Mouse (Mus musculus): ENCODE data around the gene Slc22a14.
A peak's percentile ranks its signal among the peaks of the same experiment; 100 is the strongest.
"Not testable (repeated sequence)": the region's sequence is repeated elsewhere in the genome, so short reads cannot be mapped to it uniquely, and the experiment has no call there.

The Slc22a14 gene

GRCm38 (mm10) chr9:119321392-119322229 is 43.7 kb downstream of the Slc22a14 start:
- no peak for DNase-seq

GRCm38 (mm10) chr9:119320946-119321345 is 44.4 kb downstream of the Slc22a14 start:
- no peak for DNase-seq

- no peak for DNase-seq
These were observed 44.9 kb downstream of the Slc22a14 start for GRCm38 (mm10) chr9:119320446-119320845.

- no peak for DNase-seq
These were observed 46.5 kb downstream of the Slc22a14 start for GRCm38 (mm10) chr9:119318891-119319290.

GRCm38 (mm10) chr9:119313096-119313495 is 52.3 kb downstream of the Slc22a14 start:
- no peak for DNase-seq

GRCm38 (mm10) chr9:119309067-119309466 is 56.3 kb downstream of the Slc22a14 start:
- DNase-seq, result no peak

- DNase-seq, result no peak
These were observed 59.5 kb downstream of the Slc22a14 start for GRCm38 (mm10) chr9:119305863-119306262.

GRCm38 (mm10) chr9:119298563-119298962 is 66.8 kb downstream of the Slc22a14 start:
- no peak for DNase-seq

- no peak for DNase-seq
These were observed 67.7 kb downstream of the Slc22a14 start for GRCm38 (mm10) chr9:119297696-119298095.

GRCm38 (mm10) chr9:119290791-119291190 is 74.6 kb downstream of the Slc22a14 start:
- DNase-seq, result no peak

GRCm38 (mm10) chr9:119280894-119281682 is 84.3 kb downstream of the Slc22a14 start:
- no peak for DNase-seq

GRCm38 (mm10) chr9:119278031-119278430 is 87.3 kb downstream of the Slc22a14 start:
- no peak for DNase-seq

- DNase-seq, result no peak
These were observed 89.0 kb downstream of the Slc22a14 start for GRCm38 (mm10) chr9:119276321-119276720.

- not testable (repeated sequence) for DNase-seq
These were observed 90.5 kb downstream of the Slc22a14 start for GRCm38 (mm10) chr9:119274814-119275213.

GRCm38 (mm10) chr9:119271496-119271895 is 93.9 kb downstream of the Slc22a14 start:
- DNase-seq, result no peak

GRCm38 (mm10) chr9:119268588-119269145 is 96.7 kb downstream of the Slc22a14 start:
- no peak for DNase-seq

- DNase-seq, result no peak
These were observed 97.2 kb downstream of the Slc22a14 start for GRCm38 (mm10) chr9:119268120-119268519.

- DNase-seq, result not testable (repeated sequence)
These were observed 99.3 kb downstream of the Slc22a14 start for GRCm38 (mm10) chr9:119266121-119266395.

GRCm38 (mm10) chr9:119265373-119266120 is 99.8 kb downstream of the Slc22a14 start:
- DNase-seq, result peak in 1 of 2 experiments; percentile 20

GRCm38 (mm10) chr9:119263067-119263466 is 102.3 kb downstream of the Slc22a14 start:
- DNase-seq, result no peak

- DNase-seq, result no peak
These were observed 104.5 kb downstream of the Slc22a14 start for GRCm38 (mm10) chr9:119260825-119261224.

- no peak for DNase-seq
These were observed 106.6 kb downstream of the Slc22a14 start for GRCm38 (mm10) chr9:119258785-119259184.

- no peak for DNase-seq
These were observed 107.2 kb downstream of the Slc22a14 start for GRCm38 (mm10) chr9:119258128-119258527.

All from lung, adult 18-20 months (tissue).